Mouse (Mus musculus) thymus, adult 2 months (tissue): Measurements from ENCODE around the gene Tmem238.

Experiments
- CTCF ChIP-seq: fragments of 200-500 bp; IDR thresholded peaks from 2 replicates; pipeline ENCODE4 v1.5.1; 2012; ENCODE audit warnings: mild to moderate bottlenecking, control low read depth, low read length, moderate library complexity, borderline replicate concordance; ENCODE audit not compliant: control insufficient read depth, poor library complexity, insufficient read depth; ENCODE audit errors: extremely low read depth
- POLR2A ChIP-seq: fragments of 200-500 bp; IDR thresholded peaks from 2 replicates; pipeline ENCODE4 v1.6.1; 2012; ENCODE audit warnings: mild to moderate bottlenecking, low read length, control low read depth, moderate library complexity; ENCODE audit not compliant: control insufficient read depth, poor library complexity, insufficient read depth; ENCODE audit errors: extremely low read depth

DNA sequence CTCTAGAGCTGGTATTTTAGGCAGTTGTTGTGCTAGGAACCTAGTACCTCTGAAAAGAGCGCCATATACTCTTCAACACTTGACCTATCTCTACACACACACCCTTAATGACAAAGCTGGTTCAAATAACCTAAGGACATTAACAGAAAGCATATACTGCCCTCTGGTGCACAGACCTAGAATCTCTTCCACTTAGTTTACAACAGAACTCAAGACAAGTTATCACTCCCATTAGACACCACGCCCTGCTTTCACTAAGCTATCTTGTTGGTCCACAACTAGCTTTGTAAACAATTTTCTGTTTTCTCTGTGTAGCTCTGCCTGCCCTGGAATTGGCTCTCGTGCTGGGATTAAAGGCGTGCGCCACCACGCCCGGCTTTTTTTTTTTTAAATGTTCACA is 17.3 kb upstream of the Tmem238 start:
- TF ChIP-seq POLR2A (no peak), CTCF (no peak)
